Mouse (Mus musculus) kidney, adult 2 months (tissue): ENCODE data around the gene Gm5127.

ENCODE experiments used
- CTCF ChIP-seq: fragments of 200-500 bp; conservative IDR thresholded peaks from 2 replicates; pipeline ENCODE4 v1.5.1; 2011; ENCODE audit warnings: low read depth, mild to moderate bottlenecking, control low read depth, low read length, moderate library complexity, mixed read lengths; ENCODE audit not compliant: insufficient read depth, insufficient read length
- POLR2A ChIP-seq: fragments of 200-500 bp; IDR thresholded peaks from one replicate; pipeline ENCODE4 v1.6.1; 2011; ENCODE audit warnings: low read depth, low read length, control low read depth

- TF ChIP-seq POLR2A (no peak), CTCF (no peak)
These were observed 40.7 kb downstream of the Gm5127 start for GRCm38 (mm10) chrX:106623667-106624066.
